Mouse (Mus musculus): Measurements from ENCODE around the gene Ccnyl1.

Gene Ccnyl1

GRCm38 (mm10) chr1:64737502-64738179, 47.4 kb downstream of the Ccnyl1 start, which contains the start of gene Fzd5:
TSS of gene Fzd5 (minus strand) at chr1:64737751.
- DNase-seq (ENCODE audit: extremely low spot score, low spot score) = peak; percentile 95

- no peak for DNase-seq (ENCODE audit: extremely low spot score, low spot score)
Measured at GRCm38 (mm10) chr1:64738180-64738555, 47.9 kb downstream of the Ccnyl1 start.

- DNase-seq (ENCODE audit: extremely low spot score, low spot score) = peak; percentile 47
Measured at GRCm38 (mm10) chr1:64738661-64739082, 48.4 kb downstream of the Ccnyl1 start.

GRCm38 (mm10) chr1:64742741-64743408, 52.6 kb downstream of the Ccnyl1 start:
- DNase-seq (ENCODE audit: extremely low spot score, low spot score) = no peak

GRCm38 (mm10) chr1:64744616-64745015, 54.4 kb downstream of the Ccnyl1 start:
- no peak for DNase-seq (ENCODE audit: extremely low spot score, low spot score)

- DNase-seq (ENCODE audit: extremely low spot score, low spot score) = no peak
Measured at GRCm38 (mm10) chr1:64753109-64753508, 62.9 kb downstream of the Ccnyl1 start.

GRCm38 (mm10) chr1:64753668-64754067, 63.4 kb downstream of the Ccnyl1 start:
- DNase-seq (ENCODE audit: extremely low spot score, low spot score) = no peak

GRCm38 (mm10) chr1:64754658-64755057, 64.4 kb downstream of the Ccnyl1 start:
- DNase-seq (ENCODE audit: extremely low spot score, low spot score) = no peak

- DNase-seq (ENCODE audit: extremely low spot score, low spot score) = no peak
Measured at GRCm38 (mm10) chr1:64755971-64756639, 65.8 kb downstream of the Ccnyl1 start.

- DNase-seq (ENCODE audit: extremely low spot score, low spot score) = no peak
Measured at GRCm38 (mm10) chr1:64756640-64757030, 66.4 kb downstream of the Ccnyl1 start.

GRCm38 (mm10) chr1:64757254-64757653, 67.0 kb downstream of the Ccnyl1 start:
- no peak for DNase-seq (ENCODE audit: extremely low spot score, low spot score)

GRCm38 (mm10) chr1:64757766-64758165, 67.5 kb downstream of the Ccnyl1 start:
- DNase-seq (ENCODE audit: extremely low spot score, low spot score) = no peak

GRCm38 (mm10) chr1:64761646-64762045, 71.4 kb downstream of the Ccnyl1 start:
- no peak for DNase-seq (ENCODE audit: extremely low spot score, low spot score)

GRCm38 (mm10) chr1:64770169-64770568, 79.9 kb downstream of the Ccnyl1 start:
- no peak for DNase-seq (ENCODE audit: extremely low spot score, low spot score)

GRCm38 (mm10) chr1:64773305-64773704, 83.0 kb downstream of the Ccnyl1 start:
- DNase-seq (ENCODE audit: extremely low spot score, low spot score) = no peak

Data from neural tube, embryonic 10.5 days (tissue).